Mouse (Mus musculus) adrenal gland, postnatal 14 days (tissue): ENCODE measurements around the gene St8sia6. TPM values are rescaled to one million over a fixed set of nuclear protein-coding genes. Genes with fewer than 3 reads are reported as not detected.
A peak's percentile ranks its signal among the peaks of the same experiment; 100 is the strongest.

Experiments
- DNase-seq: peaks from one replicate; pipeline ENCODE4 v3.0.0; 2021; ENCODE audit warnings: mixed read lengths
- total RNA-seq: library from RNA; stranded (reverse); gene quantifications from 2 replicates; pipeline ENCODE4 v1.2.3, GENCODE M21; 2021

St8sia6 gene
- total RNA-seq, 1 experiment from 2014 or later = 0.78 TPM

DNA sequence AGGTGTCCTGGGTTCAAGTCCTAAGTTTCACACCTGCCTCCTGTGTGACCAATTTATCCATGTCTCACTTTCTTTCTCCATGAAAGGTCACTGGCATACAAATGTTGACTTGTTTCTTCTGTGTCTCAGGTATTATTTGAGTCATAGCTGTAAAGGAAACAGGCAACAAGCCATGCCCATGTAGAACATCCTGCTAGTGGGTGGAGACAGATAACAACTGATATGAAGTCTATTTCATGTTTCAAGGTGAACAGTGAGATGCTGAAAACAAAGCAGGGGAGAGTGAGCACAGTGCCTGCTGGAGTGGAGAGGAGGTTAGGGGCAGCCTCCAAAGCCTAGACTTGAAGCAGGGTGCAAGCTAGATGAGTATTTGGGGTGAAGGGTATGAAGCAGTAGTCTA is 33.5 kb downstream of the St8sia6 start:
- no peak for DNase-seq

DNA sequence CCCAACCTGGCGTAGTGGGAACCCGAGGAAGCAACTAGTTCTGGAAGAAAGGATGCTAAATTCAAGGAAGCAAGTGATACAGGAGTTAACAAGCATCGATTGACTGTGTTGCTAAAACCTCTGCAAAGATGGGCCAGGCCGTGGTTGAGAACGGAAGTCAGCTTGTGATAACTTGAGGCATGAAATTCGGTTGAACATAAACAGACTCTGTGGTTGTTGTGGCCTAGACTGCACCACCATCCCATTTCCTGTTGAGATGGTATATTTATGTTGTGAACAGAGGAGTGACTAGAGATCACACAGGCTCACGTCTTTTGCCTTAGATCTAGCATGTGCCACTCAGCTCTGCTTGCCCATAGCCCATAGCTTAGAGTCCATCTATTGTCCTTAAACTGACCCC is 36.5 kb downstream of the St8sia6 start:
- DNase-seq = no peak

DNA sequence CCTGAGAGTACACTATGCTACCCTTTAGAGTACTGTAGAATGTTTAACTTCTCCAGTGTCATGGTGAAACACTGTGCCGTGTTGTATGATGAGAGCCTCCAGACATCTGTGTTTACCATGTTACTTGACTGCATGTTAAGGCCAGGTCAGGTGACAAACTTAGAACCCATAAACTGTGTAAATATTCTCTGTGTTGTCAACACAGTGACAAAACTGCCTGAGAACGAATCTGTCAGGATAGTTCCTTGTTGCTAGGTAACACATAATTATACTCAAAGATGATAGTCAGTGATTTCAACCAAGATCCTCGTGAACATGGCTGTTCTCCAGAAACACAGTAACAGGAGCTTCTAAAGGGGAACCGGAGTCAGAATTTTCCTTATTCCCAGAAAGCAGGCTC is 38.1 kb downstream of the St8sia6 start:
- no peak for DNase-seq

DNA sequence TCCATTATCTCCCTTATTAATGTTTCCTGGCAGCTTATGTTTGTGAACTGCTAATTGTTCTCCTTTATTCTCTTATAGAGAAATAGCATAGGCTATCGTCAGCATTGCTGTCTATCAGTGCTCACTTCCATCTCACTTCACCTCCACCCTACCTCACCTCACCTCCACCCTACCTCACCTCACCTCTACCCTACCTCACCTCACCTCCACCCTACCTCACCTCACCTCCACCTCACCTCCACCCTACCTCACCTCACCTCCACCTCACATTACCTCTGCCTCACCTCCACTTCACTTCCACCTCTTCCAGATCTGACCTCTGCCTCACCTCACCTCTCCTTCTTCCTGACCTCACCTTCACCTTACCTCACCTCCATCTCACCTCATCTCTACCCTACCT is 42.2 kb downstream of the St8sia6 start:
- DNase-seq = no peak

DNA sequence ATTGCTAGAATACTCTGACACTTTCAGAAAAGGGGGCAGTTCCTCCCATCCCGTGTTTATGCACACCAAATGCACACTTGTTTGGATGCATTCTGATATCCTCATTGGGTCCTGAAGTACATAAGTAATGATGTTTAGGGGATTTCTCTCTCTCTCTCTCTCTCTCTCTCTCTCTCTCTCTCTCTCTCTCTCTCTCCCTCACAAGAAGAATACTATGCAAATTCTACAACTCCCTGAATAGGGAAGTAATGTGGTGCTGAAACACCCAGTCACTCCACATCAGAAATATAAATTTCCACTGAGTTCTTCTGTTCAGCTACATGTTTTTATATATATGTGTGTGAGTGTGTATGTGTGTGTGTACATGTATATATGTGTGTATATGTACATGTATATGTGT is 43.1 kb downstream of the St8sia6 start:
- DNase-seq = no peak

DNA sequence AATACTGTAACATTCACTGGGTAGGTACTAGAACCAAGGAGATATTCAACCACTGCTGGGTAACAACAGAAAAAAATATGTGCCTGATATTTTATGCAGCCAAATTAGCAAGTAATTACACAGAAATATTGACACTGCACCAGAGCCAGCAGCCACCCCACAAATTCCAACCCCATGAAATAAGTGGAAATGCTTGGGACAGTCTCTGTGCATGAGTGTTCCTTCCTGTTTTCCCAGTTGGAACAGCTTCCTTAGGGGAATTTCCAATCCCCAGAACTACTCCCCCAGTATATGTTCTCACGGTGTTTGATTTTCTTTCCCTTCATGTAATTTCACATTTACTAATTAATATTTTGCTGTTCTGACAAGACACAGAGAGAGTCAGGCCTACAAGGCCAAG is 43.8 kb downstream of the St8sia6 start:
- DNase-seq = no peak

DNA sequence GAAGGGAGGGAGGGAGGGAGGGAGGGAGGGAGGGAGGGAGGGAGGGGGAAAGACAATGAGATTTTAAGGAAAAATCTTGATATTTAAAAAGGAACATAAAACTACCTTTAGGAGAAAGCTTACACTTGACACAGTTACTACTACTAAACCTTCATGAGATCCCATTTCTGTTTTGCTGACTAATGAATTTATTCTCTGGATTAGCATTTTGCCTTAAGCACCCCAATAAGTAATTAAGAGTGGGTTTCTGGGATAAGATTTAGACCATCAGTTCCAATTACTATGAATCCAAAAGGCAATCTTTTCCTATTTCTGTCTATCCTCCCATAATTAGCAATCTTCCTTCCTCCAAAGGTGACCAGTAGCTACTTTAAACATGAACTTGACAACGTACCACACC is 44.7 kb downstream of the St8sia6 start:
- no peak for DNase-seq

DNA sequence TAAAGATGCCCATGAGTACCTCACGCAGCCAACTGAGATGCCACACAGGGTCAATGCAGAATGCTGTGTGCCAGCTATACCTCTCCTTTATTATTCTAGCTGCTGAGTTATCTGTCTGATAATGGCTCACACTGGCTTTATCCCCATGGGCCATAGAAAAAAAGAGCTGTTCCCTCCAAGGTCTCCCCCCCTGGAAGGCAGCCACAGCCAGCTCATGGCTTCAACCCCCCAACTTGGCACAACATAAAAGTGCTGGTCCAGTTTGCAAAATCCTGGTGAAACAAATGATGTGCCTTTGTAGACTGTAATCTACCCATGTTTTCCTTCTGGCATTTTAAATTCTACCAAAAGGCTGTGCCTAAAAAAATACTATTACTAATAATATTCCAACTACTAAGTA is 46.3 kb downstream of the St8sia6 start:
- peak; percentile 77 for DNase-seq

DNA sequence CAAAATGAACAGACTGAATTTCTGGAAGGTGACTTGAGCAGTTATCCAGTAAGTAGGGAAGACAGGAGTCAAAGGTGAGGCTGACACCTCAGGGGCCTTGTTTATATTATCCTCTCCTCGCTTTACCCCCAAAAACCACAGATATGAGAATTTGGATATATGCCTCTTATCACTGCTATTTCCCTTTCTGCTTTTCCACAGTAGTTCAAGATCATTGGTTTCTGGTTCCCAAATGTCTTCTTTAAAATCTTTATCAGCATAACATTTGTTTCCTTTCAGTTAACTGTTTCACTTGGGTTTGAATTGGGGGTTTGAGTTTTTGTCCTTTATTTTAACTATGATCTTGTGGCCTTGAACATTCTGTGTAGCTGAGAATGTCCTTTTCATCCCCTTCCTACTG is 47.8 kb downstream of the St8sia6 start:
- no peak for DNase-seq

DNA sequence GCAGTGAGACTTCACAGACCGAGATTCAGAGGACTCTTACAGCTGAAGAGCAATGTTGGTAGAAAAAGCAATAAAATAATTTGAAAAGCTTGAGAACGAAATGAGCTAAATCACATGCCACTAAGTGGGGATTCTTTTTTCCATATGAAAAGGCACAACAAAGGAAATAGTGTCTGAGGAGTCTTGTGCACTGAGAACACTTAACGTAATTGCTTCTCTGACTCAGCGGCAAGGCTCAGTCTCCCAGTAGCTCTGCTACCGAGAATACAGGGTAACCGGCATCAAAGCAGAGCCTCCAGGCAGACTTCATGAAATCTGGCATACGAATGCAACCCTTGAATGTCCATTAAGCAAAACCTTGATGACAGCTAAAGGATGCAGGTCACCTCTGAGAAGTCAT is 55.2 kb downstream of the St8sia6 start:
- DNase-seq = no peak

DNA sequence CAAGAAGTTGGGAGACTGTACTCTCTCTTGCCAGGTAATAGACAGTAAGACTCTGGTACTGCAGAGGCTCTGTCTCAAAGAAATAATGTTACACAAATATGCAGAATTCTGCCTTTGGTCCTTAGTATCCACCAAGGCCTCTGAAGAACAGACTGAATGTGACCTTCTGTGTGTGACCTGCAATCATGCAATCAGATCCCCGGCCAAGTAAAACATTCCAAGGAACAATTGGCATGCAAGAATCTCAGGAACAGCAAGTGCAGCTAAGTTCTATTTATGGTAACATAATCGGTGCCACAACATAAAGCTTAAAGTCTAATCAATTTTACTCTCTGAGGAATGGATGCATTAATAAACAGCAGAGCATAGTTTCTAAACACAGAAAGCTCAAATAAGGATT is 66.0 kb downstream of the St8sia6 start:
- DNase-seq = no peak

DNA sequence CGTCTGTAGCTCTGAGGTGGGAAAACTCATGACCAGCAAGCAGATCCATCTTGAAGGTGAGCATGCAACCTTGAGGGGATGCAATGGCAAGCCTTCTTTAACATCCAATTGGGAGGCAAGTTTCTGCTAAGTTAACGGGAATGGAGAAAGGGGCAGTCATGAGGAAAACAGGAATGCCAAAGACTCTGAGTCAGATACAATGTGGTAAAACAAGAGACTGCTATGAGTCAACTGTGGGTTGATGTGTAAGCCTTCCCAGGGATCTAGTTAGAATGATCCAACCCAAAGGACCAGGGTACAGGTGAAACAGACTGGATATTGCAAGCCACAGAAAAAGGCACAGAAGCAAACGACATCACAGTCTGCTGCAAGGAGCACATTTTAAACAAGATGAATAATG is 68.3 kb downstream of the St8sia6 start:
- no peak for DNase-seq

DNA sequence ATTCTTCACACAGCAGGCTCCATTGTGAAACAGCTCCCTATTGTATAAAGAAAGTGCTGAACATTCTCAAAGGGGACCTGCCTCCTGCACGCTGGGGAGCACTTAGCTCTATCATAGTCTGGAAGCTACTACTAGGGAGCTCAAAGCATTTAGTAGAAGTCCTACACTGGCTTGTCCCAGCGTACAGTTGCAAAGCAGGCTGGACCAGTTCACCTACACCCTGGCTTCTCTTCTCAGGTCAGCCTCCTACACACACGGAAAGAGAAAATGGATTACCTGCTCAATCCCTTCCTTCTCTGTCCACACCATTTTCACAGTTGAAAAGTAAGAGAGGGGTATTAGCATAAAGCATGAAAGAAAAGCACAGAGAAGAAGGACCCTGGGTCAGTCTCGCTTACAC is 71.6 kb downstream of the St8sia6 start:
- no peak for DNase-seq

DNA sequence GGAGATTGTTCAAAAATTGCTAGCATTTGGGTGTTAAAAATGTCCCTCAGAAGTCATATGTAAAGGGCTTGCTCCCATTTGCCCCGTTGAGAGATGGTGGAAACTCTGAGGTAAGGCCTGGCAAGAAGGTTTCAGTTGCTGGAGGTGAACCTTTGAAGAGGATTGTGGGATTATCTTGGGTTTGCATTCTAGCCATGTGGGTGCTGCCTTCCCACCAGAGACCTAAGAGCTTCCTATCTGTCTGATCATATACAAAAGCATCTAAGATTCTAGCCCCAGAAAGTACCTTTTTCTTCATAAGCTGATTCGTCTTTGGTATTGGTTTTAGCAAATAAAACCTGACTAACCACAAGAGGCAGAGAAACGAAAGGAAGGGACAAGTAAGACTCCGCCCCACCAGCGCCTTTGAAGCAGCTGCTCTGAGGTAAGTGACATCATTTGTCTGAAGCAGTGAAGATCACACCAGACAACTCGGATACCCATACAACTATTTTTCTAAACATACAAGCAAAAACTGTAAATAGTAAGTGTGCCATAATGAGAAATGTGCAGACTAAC is 75.2 kb downstream of the St8sia6 start:
- no peak for DNase-seq

DNA sequence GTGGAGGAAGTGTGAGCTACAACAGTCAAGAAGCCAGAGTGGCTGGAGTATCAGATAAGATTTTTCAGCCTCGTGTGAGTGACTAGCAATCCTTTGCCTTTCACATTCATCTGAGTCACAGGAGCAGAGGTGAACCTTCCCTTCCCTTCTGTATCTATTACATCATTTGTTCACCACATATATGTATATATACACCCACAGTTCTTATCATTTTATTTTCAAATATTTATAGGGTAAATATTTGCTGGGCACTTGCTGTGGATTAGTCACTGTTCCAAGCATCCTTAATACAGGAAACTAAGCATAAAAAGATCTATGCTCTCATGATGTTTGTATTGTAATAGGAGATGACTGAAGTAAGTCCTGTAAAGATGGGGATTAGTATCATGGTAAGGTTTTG is 85.1 kb downstream of the St8sia6 start:
- no peak for DNase-seq

DNA sequence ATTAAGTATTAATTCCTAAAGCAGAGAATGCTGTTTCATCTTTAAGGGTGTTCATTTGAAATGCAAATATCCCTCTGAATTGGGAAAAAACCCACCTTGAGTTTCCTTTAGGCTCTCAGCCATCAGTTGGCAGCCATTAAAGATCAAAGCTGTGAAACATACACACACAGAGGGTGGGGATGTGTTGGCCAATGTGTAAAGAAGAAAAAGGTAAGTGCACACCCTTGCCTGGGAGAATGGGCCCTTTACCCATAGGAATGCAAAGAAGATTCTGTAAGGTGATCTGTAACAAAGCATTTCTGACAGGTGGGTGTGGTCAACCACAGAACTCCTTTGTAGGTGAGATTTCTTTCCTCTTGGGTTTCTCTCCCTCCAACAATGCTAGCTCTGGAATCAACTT is 96.3 kb downstream of the St8sia6 start:
- DNase-seq = no peak

DNA sequence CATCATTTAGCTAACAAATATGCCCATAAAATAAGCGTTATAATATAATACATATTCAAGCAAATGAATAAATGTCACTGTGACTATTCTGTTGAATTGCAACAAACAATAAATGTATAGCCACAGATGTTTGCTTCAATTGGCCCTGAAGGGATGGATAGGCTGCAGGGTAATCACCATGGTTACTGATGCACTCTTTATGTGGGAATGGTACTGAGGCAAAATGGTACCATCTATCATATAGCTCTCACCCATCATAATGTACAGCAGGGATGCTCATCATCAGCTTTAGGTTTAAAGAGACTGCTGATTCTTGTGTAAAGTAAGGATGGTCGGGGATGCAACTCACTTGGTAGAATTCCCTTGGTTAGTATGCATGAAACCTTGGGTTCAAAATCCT is 99.4 kb downstream of the St8sia6 start:
- DNase-seq = no peak

DNA sequence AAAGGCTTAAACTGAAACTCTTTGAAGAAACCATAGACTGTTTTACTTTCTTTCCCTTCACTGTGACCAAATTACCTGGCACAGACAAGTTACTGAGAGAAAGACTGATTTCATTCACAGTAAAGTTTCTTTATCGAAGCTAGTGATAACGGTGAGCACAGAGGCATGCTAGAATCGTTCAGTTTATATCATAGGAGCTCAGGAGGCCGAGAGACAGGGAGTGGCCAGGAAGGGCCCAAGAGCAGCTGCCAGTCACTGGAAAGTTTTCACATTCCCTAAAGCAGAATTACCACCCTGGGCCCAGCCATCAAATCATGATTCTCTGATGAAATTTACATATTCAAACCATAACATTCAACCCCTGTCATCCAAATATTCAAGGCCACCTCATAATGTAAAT is 109.5 kb downstream of the St8sia6 start:
- DNase-seq = no peak

DNA sequence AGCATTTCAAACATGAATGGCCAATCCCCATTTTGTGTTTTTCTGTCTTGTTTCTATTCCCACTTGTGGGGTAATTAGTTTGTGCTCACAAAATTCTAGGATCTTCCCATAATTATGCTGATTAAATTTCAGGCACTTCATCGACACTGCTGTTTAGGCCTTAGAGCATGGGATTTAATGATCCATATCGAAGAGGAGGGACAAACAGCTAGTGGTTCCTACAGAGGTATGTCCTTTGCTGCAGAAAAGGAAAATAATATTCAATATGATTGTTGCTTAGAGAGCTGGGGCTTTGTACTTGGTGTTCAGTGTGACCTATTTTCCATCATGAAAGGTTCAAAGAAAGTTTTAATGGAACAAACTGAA is 110.7 kb downstream of the St8sia6 start:
- DNase-seq = no peak

DNA sequence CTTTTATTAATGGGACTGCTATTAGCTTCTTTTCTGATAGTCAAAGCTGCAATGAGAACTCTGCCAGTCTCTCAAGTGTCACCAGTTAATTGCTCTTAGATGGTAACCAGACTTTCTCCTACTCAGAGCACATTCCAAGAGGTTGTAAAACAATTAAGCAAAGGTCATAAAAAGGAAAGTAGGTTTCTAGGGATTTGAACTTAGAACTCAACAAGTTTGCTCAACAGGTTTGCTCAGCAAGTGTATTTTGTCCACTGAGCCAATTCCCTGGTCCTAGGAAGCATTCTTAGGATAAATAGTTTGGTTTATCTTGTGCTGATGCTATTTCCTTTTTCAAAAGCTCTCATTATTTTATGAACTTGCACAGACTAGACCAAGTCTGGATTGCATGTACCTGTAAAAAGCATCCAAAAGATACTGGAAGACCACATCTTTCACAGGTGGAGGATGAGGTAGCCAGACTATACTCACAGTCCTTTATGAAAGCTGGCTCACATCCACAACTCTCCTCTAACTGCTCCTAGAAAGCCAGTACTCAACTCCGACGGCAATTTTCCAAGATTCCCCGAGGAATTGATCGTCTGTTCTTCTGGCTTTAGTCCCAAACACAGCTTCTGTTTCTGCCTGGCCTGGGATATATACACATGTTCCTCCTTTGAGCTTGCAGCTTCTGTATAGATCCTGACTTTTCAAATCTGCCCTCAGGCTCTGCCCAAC is 111.2 kb downstream of the St8sia6 start:
- DNase-seq = peak; percentile 6

DNA sequence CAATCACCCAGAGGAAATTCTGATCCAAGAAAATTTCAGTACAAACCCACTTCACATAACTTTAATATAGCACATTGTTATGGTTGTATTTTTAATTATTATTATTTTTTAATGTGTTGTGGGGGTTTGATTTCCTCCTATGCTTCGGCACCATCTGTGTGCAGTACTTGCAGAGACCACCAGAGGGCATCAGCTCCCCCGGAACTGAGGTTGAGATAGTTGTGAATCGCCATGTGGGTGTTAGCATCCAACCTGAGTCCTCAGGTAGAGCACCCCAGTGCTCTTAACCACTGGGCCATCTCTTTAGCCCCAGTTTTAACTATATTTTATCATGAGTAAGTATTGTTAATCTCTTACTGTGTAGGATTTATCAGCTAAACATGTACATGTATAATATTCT is 120.9 kb downstream of the St8sia6 start:
- peak; percentile 28 for DNase-seq

DNA sequence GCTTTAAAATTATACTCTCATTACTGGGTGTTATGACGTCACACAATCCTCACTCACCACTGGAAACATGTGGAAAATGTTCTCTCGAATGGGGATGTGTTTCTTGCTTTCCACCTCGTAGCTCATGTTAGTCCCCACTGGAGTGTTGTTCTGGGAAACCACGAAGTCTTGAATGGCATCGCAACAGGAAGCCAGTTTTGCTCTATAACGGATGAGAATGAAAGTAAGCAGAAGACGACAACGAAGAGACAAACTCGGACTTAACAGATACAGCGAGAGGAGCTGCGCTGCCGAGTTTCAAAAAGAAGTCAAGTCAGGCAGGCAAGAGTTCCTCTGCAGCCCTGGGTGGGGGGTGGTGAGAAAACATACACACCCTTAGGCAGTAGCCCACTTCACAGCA is 121.4 kb downstream of the St8sia6 start:
- DNase-seq = no peak

DNA sequence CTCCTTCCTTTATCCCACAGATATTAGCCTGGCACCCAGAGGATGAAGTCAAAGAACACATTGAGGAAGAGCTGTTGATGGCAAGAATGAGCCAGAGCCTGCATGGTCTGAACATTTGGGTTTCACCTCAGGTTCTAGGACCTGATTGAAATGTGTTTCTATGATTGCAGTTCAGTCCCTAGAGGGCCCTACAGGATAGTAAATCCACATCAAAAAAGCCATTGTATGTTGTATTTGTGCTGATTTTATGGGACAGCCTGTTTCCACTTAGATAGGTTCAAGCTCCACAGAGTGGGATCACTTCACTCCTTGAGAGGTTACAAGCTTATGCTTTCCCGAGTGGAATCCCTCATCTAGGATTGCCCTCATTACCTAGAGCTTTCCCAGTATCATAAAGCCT is 159.0 kb downstream of the St8sia6 start:
- DNase-seq = no peak

DNA sequence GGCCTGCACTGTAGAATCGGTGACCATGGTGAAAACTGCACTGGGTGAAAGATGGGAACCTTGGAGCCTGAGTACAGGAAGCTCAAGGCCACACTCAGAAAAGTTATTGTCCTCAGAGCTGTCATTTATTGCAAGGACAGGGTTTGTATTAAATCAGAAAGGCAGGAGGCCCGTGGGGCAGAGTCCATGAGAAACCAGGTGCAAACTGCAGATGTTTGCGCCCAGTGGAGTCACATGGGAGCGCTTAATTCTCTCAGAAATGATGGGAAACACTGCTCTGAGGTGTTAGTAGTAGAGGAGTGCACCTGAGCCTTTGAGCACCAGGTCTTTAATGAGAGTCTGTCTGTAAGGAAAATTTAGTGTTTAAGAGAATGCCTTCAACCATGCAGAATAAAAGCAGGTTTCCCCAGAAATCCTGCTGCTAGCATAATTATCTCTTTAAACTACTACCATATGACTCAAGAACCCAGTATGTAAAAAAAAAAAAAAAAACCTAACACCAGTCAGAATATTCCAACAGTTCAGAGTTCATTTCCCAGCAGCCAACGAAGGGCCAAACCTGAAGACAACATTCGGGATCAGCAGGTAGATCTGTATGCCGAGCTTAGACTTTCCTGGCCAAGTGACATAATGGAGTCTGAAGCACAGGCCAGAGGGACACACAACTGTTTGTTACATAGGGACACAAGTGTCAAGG is 163.6 kb downstream of the St8sia6 start:
- peak; percentile 9 for DNase-seq
